Mouse (Mus musculus): ENCODE data around the gene Snd1. TPM values are rescaled to one million over a fixed set of nuclear protein-coding genes. Genes with fewer than 3 reads are reported as not detected.

Snd1 gene
- polyA plus RNA-seq, 1 experiment from 2014 or later = 34.9 TPM

DNA sequence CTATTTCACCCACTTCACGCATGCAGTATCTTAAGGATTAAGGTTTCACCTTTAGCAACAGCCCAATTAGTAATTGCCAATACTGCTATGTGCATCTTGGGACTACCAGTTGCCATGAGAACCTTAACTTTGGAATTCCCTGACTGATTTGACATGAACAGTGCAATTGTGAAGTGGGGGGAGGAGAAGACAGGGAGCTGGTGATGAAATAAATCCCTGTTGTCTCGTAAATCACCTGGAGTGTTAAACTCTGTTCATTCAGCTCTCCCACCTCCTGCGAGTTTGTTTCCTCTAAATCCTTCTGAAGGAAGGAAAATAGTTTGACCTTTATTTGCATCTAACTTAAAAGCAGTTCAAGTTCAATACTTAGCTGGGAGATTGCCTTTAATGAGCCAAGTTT, 286.8 kb downstream of the Snd1 start:
- Histone ChIP-seq H3K36me3 (replicated peaks; ENCODE audit: insufficient read depth, low read length) (no peaks in the 10 kb centered on the region), H3K4me1 (ENCODE audit: insufficient read depth) (no peaks in the 10 kb centered on the region), H3K27ac (ENCODE audit: low read depth) (no peak overlapping the region), H3K4me2 (ENCODE audit: low read depth, low read length) (no peak overlapping the region), H3K9ac (replicated peaks) (no peak overlapping the region), H3K27me3 (ENCODE audit: insufficient read depth, low read length) (no peaks in the 10 kb centered on the region), H3K9me3 (ENCODE audit: low read length) (no peaks in the 10 kb centered on the region), H3K4me3 (ENCODE audit: low read depth, low read length) (no peak overlapping the region)
- TF ChIP-seq EP300 (IDR thresholded peaks at IDR 0.05; ENCODE audit: low read depth) (no peak), CTCF (IDR thresholded peaks at IDR 0.05; ENCODE audit: low read depth) (no peak)
- no peak for ATAC-seq
- DNase-seq = no peak
- WGBS (ENCODE audit: insufficient replicate concordance) = 74% methylated on average over 3 of the region's 3 CpGs

DNA sequence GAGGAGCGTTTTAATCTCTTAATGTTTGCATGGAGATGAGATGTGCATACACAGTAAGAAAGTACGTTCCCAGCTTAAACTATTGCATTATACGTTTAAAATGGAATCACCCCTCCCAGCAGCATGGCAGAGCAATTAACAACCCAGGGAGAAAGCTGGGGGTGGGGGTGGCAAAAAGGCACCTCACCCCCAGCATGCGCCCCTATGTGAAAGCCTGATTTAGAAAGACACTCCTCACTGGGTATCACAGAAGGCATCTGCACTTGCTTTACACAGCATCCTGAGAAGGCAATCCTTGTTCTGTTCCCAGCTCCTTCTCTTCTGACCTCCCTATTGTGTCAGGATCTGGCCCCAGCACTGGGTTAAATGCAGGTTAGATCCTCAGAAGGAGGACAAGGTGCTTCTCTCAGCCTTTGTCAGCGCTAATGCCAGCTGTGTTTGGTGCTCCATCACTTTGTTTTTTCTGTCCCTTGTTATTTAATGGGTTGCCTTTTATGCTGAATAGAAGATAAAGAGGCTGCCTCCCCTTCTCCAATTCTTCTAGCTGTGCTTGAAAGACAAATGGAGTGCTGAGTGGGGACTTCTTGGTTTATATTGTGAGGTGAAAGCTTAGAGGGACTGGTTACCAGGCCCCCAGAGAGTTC, 287.3 kb downstream of the Snd1 start:
- Histone ChIP-seq H3K36me3 (replicated peaks; ENCODE audit: insufficient read depth, low read length) (no peaks in the 10 kb centered on the region), H3K27me3 (ENCODE audit: insufficient read depth, low read length) (no peaks in the 10 kb centered on the region), H3K4me1 (ENCODE audit: insufficient read depth) (peaks cover 2% of the 10 kb centered on the region; the same call in 1 of the 2 replicates), H3K4me3 (ENCODE audit: low read depth, low read length) (no peak overlapping the region), H3K9me3 (ENCODE audit: low read length) (no peaks in the 10 kb centered on the region), H3K27ac (ENCODE audit: low read depth) (no peak overlapping the region), H3K4me2 (ENCODE audit: low read depth, low read length) (no peak overlapping the region), H3K9ac (replicated peaks) (no peak overlapping the region)
- no peak for TF ChIP-seq CTCF (IDR thresholded peaks at IDR 0.05; ENCODE audit: low read depth)
- TF ChIP-seq EP300 (IDR thresholded peaks at IDR 0.05; ENCODE audit: low read depth) = no peak
- ATAC-seq (no peak), DNase-seq (no peak)
- WGBS (ENCODE audit: insufficient replicate concordance) = 71% methylated on average over 5 of the region's 5 CpGs

DNA sequence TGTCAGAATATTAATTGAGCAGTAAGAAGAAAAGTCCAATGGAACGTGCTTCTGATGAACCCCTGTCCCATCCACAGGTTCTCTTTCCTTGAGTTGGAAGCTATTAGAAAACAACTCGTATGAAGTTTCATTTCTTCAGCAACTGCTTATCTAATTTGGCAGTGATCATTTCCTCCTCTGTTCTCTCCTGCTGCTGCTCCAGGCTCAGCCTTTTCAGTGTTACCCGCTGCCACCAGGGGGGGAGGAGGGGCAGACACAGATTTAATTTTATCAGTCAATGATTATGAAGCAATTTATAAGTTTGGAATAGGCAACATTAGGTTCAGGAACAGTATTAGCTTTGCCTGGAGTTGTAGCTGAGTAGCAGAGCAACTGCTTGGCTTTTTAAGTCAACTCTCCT, 291.7 kb downstream of the Snd1 start:
- H3K4me2 ChIP-seq (ENCODE audit: low read depth, low read length) = no peak overlapping the region
- 55% methylated on average over 3 of the region's 3 CpGs for WGBS (ENCODE audit: insufficient replicate concordance)
- ATAC-seq (no peak), DNase-seq (no peak)
- H3K27me3 ChIP-seq (ENCODE audit: insufficient read depth, low read length) = no peaks in the 10 kb centered on the region
- no peak for TF ChIP-seq EP300 (IDR thresholded peaks at IDR 0.05; ENCODE audit: low read depth)
- TF ChIP-seq CTCF (IDR thresholded peaks at IDR 0.05; ENCODE audit: low read depth) = peak; percentile 37
- H3K9ac ChIP-seq (replicated peaks) = no peak overlapping the region
- H3K9me3 ChIP-seq (ENCODE audit: low read length) = no peaks in the 10 kb centered on the region
- peaks cover 2% of the 10 kb centered on the region; the same call in 1 of the 2 replicates for H3K4me1 ChIP-seq (ENCODE audit: insufficient read depth)
- peaks cover 3% of the 10 kb centered on the region for H3K36me3 ChIP-seq (replicated peaks; ENCODE audit: insufficient read depth, low read length)
- H3K4me3 ChIP-seq (ENCODE audit: low read depth, low read length) = no peak overlapping the region
- no peak overlapping the region; the same call in 1 of the 2 replicates for H3K27ac ChIP-seq (ENCODE audit: low read depth)

DNA sequence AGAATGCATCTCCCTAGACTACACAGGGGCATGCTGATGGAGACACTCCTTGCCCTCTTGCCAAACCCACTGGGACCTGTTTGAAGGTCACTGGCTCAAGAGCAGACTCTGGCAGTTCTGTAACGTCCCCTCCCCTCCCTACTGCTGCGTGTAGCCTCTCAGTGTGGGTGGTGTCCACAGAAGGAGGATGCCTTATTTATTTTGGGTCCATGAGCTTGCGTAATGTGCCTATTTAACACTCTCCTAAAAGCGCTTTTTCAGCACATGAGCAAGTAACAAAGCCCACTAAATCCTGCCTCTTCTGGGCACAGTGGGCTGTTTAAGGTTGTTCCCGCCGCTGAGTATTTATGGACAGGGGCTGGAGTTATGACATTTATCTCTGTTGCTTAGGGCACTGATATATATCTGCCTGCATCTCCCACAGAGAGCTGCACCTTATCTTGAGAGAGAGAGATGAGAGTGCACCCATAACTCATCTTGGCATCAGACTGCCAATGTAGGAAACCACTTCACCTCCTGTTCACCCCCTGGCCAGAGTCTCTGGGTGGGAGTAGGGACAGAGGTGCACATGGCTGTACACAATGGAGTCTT, 293.0 kb downstream of the Snd1 start:
- H3K9me3 ChIP-seq (ENCODE audit: low read length) = no peaks in the 10 kb centered on the region
- WGBS (ENCODE audit: insufficient replicate concordance) = 71% methylated on average over 6 of the region's 6 CpGs
- H3K27ac ChIP-seq (ENCODE audit: low read depth) = no peak overlapping the region
- no peak overlapping the region for H3K4me2 ChIP-seq (ENCODE audit: low read depth, low read length)
- TF ChIP-seq CTCF (IDR thresholded peaks at IDR 0.05; ENCODE audit: low read depth) = no peak
- TF ChIP-seq EP300 (IDR thresholded peaks at IDR 0.05; ENCODE audit: low read depth) = no peak
- no peaks in the 10 kb centered on the region for H3K27me3 ChIP-seq (ENCODE audit: insufficient read depth, low read length)
- H3K9ac ChIP-seq (replicated peaks) = no peak overlapping the region
- DNase-seq (no peak), ATAC-seq (no peak)
- no peak overlapping the region for H3K4me3 ChIP-seq (ENCODE audit: low read depth, low read length)
- H3K36me3 ChIP-seq (replicated peaks; ENCODE audit: insufficient read depth, low read length) = peaks cover 3% of the 10 kb centered on the region
- H3K4me1 ChIP-seq (ENCODE audit: insufficient read depth) = peaks cover 2% of the 10 kb centered on the region; the same call in 1 of the 2 replicates

DNA sequence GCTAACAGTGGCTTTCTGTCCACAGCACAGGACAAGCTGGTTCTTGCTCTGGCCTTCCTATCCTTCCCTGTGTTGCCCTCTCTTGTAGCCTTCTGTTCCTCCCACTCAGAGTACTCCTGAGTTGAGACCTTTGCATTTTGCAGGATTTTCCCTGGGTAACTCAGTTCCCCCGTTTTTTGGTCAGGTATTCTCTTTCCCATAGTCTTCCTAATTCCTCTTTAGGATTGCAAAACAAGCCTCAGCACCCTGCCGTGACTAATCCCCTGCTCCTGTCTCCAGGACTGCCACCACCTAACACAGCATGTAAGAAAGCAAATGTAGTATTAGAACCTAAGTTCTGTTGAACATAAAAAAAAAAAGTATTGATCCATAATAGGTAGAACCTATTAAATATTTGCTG, 296.4 kb downstream of the Snd1 start:
- Histone ChIP-seq H3K4me1 (ENCODE audit: insufficient read depth) (peaks cover 2% of the 10 kb centered on the region; the same call in 1 of the 2 replicates), H3K36me3 (replicated peaks; ENCODE audit: insufficient read depth, low read length) (peaks cover 3% of the 10 kb centered on the region), H3K27ac (ENCODE audit: low read depth) (no peak overlapping the region), H3K9ac (replicated peaks) (no peak overlapping the region), H3K9me3 (ENCODE audit: low read length) (no peaks in the 10 kb centered on the region), H3K27me3 (ENCODE audit: insufficient read depth, low read length) (no peaks in the 10 kb centered on the region), H3K4me2 (ENCODE audit: low read depth, low read length) (no peak overlapping the region), H3K4me3 (ENCODE audit: low read depth, low read length) (no peak overlapping the region)
- ATAC-seq (no peak), DNase-seq (no peak)
- 47% methylated on average over 2 of the region's 2 CpGs for WGBS (ENCODE audit: insufficient replicate concordance)
- no peak for TF ChIP-seq CTCF (IDR thresholded peaks at IDR 0.05; ENCODE audit: low read depth)
- no peak for TF ChIP-seq EP300 (IDR thresholded peaks at IDR 0.05; ENCODE audit: low read depth)

DNA sequence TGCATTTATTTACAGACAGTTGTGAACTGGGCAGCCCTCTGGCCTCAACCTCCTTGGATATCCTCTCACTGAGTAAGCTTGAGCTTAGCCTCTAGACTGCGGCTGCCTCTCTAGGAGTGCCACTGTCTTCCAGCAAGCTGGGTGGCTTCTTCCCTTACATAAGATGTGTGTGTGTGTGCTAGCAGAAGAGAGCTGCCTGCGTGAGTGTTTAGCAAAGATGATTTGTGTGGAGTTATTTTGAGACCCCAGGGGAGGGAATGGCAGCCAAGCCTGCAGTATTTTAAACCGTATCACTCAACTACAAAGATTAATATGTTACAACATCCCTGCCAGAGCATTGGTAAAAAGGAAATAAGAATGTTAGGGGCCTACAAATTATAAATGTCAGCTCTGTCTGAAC, 306.8 kb downstream of the Snd1 start:
- no peak overlapping the region for H3K4me2 ChIP-seq (ENCODE audit: low read depth, low read length)
- WGBS (ENCODE audit: insufficient replicate concordance) = 80% methylated on average over 3 of the region's 3 CpGs
- TF ChIP-seq EP300 (IDR thresholded peaks at IDR 0.05; ENCODE audit: low read depth) (no peak), CTCF (IDR thresholded peaks at IDR 0.05; ENCODE audit: low read depth) (no peak)
- no peak overlapping the region for H3K9ac ChIP-seq (replicated peaks)
- no peak overlapping the region for H3K27ac ChIP-seq (ENCODE audit: low read depth)
- H3K36me3 ChIP-seq (replicated peaks; ENCODE audit: insufficient read depth, low read length) = 0 out of 2 replicates have a peak, but pooled peaks cover 3% of the 10 kb centered on the region
- H3K4me1 ChIP-seq (ENCODE audit: insufficient read depth) = no peaks in the 10 kb centered on the region
- H3K4me3 ChIP-seq (ENCODE audit: low read depth, low read length) = no peak overlapping the region
- H3K27me3 ChIP-seq (ENCODE audit: insufficient read depth, low read length) = no peaks in the 10 kb centered on the region
- H3K9me3 ChIP-seq (ENCODE audit: low read length) = no peaks in the 10 kb centered on the region
- DNase-seq (no peak), ATAC-seq (no peak)

All from liver, postnatal 0 days (tissue).